Mouse (Mus musculus) cerebellum, postnatal 4 days (tissue): ENCODE measurements at regions not wholly inside any gene's neighbourhood (a gene's known extent, or its start where the extent isn't known, plus 50 kb on each side); places are given as distances from the start of the nearest gene placed in this dataset.

Experiments used
- DNase-seq, 2 experiments: peaks; one replicate each; pipeline ENCODE4 v3.0.0; 2022; ENCODE audit warnings: low spot score in 2 of 2, mixed read lengths in 1 of 2

DNA sequence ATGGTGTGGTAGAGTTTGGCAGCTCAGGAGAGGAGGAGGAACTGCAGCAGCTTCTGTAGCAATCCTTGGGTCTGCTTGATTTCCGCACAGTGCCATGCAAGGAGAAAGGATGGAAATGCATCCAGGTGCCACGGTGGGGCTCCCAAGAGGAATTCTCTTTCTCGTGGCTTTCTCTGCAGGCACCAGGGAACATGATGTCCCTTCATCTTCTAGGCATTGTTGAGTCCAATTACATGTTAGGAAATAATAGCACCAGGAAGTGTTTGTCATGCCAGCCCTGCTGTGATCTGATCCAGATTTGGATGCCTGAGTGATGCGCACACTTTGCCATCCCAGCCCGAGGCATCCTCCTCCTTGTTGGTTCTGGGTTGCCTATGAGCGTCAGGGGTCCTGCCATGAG lies 72.6 kb upstream of the Agap1 start:
- no peak for DNase-seq

DNA sequence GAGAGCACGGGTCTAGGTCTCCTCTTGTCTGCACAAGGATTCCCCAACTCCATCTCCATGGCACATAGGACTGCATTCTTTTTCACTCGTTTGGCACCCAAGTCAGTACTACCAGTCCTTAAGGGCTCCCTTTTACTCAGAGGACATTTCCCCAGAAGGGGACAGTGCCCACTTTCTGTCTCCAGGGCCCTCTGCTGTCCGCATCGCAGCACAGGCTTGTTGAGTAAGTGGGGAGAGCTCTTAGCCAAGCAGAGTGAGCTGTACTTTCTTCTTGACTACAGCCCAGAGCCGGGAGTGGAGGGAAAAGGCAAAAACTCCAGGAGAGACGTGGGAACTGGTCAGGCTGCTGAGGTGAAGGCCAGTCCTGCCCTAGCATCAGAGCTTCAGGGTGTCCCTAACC lies 69.5 kb upstream of the Agap1 start:
- no peak for DNase-seq

DNA sequence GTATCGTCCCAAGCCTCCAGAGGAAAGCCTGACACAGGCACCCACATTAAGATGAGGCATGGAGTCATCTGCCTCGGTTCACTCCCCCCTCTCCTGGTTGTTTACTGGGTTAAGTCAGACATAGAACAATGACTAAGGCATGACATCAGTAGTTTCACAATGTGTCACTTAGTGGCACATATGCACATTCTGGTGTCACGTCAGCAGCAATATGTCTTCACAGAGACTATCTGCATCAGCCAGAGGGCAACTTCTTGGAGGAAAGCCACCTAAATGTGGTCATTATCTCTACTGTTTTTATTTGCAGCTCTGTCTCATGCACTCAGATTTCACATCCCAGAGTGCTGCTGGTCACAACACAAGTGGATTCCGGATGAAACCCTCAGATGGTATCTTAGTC lies 61.9 kb upstream of the Agap1 start:
- no peak for DNase-seq

DNA sequence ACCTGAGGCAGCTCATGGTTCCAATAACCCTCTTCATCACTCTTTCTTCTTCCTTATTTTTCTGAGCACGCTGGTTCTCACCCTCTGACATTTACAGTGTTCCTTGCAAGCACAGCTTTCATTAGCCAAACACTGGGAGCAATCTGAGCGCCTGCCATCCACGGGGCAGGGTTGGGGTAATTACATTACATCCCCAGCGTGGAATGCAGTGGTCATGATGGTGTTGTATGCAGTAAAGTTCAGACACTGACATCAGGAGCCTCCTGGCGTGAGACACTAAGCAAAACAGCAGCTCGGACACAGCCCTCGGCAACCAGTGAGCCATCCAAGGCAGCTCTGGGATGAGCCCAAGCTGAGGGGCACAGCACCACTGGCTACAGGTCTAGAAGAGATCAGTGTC lies 60.1 kb upstream of the Agap1 start:
- no peak for DNase-seq

DNA sequence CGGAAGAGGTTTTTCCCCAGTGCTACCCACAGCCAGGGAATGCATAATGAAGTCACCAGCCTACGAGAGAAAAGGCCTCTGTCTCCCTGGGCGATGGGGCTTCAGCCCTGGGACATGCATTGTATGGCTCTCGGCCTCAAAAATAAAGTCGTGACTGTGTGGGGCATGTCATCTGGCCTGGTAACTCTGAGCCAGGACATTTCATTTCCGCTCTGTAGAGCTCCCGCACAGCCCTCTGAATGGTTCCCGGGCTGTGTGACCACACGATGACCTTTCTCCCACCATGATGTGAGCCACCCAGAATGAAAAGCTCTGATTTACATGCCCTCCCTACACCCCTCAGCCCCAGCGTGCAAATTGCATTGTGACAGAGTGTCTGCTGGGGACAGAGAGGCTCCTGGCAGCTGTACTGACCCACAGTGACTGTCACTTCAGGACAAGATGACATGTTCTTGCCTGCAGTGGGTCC lies 53.8 kb upstream of the Agap1 start:
- DNase-seq, result peak in 1 of 2 experiments; percentile 42

DNA sequence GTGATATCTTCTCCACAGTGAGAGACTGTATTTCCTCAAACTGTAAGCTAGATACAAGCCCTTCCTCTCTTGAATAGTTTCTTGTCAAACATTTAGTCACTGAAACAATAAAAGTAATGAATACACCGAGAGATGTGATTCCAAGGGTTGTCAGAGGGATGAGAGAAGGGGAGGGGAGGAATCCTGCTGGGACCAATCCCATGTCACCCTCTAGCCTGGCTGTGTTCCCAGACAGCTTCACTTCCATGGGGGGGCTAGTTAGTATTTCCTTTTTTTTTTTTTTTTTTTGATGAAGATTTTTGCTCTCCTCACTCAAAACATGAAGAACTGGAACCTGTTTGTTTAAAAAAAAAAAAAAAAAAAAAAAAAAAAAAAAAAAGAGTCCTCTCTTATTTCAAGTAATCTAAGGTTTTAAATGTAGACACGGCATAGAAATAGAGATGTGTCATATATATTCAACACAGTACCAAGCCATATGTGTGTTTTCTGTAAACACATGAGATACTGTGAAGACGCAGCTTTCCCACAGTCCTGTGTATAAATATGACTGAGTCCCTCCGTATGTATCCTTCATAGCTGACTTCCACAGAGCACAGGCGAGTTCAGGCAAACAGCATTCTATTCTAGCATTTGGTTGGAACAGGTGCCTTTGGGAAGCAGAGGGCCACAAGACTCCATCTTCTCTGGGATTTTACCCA lies 51.9 kb upstream of the Agap1 start:
- DNase-seq, result no peak

DNA sequence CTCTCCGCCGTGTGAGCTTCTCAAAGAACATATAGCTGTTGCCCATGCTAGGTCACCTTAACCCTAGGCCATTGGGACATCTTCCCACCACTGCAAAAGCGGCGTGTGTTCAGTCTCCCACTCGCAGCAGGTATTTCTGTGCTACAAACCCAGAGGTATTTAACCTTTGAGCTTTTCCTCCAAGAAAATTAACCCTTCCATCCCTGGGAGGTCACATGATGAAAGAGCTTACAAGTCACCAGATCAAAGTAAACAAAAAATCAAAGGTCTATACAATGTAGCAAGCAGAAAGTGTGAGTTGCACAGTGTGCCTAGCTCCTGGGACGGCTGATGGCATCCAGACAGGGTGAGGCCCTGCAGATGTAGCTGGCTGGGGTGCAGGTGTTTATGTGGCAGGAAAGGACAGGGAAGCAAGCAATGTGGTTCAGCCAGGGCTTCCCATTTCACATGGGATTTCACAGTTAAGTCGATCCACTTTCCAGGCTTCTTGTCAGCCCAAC lies 51.0 kb upstream of the Agap1 start:
- no peak for DNase-seq
